Mouse (Mus musculus): Measurements from ENCODE around the gene Hist1h2ao. TPM values are rescaled to one million over a fixed set of nuclear protein-coding genes. Genes with fewer than 3 reads are reported as not detected.
"Not testable (repeated sequence)": the region's sequence is repeated elsewhere in the genome, so short reads cannot be mapped to it uniquely, and the experiment has no call there.

The Hist1h2ao gene
- polyA plus RNA-seq, 1 experiment from 2014 or later: not detected

DNA sequence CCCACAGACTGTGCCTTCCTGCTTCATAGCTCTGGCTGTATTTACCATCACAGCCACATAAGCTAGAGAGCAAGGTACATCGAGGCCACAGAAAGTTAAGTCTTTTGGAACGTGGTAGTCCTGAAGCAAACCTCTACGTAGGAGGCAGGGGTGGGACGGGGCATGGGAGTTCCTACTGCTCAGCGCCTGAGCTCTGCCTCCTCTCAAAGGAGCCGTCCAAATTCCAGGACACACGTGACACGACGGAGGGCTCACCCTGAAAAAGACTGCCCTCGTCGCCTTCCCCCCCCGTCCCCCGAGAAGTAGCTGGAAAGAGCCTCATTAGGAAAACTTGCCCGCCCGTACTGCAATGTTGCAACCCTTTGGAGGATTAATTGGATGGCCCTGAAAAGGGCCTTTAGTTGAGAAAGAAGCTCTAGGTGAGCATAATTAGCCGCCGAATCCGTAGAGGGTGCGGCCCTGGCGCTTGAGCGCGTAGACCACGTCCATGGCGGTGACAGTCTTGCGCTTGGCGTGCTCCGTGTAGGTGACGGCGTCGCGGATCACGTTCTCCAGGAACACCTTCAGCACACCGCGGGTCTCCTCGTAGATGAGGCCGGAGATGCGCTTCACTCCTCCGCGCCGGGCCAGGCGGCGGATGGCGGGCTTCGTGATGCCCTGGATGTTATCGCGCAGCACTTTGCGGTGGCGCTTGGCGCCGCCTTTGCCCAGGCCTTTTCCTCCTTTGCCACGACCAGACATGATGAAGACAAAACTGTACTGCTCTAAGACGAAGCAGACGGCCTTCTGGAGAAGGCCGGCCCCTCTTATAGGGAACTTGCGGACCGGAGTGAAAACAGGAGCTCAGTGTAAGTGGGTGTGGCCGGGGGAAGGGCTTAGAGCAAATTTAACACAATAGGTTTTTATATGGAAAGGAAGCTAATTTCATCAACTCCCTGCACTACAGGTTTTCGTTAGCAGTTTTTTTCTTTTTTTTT is 21.4 kb downstream of the Hist1h2ao start, which contains the start of gene Hist1h4n:
TSS of gene Hist1h4n (minus strand) at position 779 of the 977 bp plus-strand sequence.
- not testable (repeated sequence) for H3K27me3 ChIP-seq (replicated peaks; ENCODE audit: control insufficient read depth, insufficient read depth, low read length); H3K4me1 ChIP-seq (replicated peaks; ENCODE audit: control insufficient read depth, insufficient read depth, low read length); DNase-seq (ENCODE audit: low spot score); H3K9ac ChIP-seq (ENCODE audit: low read length); H3K9me3 ChIP-seq (ENCODE audit: control insufficient read depth, low read length); H3K36me3 ChIP-seq (ENCODE audit: control insufficient read depth, insufficient read depth, low read length)
- 0% methylated on average over 22 of the region's 58 CpGs for WGBS
- Histone ChIP-seq H3K4me2 (ENCODE audit: low read length) (peak within 1 kb of the TSS; percentile 33; the same call in 1 of the 2 replicates), H3K27ac (ENCODE audit: low read depth) (peak within 1 kb of the TSS; percentile 27; the same call in 1 of the 2 replicates), H3K4me3 (ENCODE audit: low read depth, low read length) (peak within 1 kb of the TSS; percentile 8; the same call in 1 of the 2 replicates)
- ATAC-seq (replicated peaks; ENCODE audit: low FRiP score, low TSS enrichment, low read depth): peak; percentile 85

- not testable (repeated sequence) for H3K4me3 ChIP-seq (ENCODE audit: low read depth, low read length); H3K4me1 ChIP-seq (replicated peaks; ENCODE audit: control insufficient read depth, insufficient read depth, low read length); H3K9me3 ChIP-seq (ENCODE audit: control insufficient read depth, low read length); H3K9ac ChIP-seq (ENCODE audit: low read length); DNase-seq (ENCODE audit: low spot score); H3K27ac ChIP-seq (ENCODE audit: low read depth); H3K27me3 ChIP-seq (replicated peaks; ENCODE audit: control insufficient read depth, insufficient read depth, low read length); H3K4me2 ChIP-seq (ENCODE audit: low read length); H3K36me3 ChIP-seq (ENCODE audit: control insufficient read depth, insufficient read depth, low read length)
- WGBS: no CpG with 5 or more reads among the region's 24 CpGs
- peak; percentile 91 for ATAC-seq (replicated peaks; ENCODE audit: low FRiP score, low TSS enrichment, low read depth)
Observed at GRCm38 (mm10) chr13:21833461-21833860, 23.2 kb downstream of the Hist1h2ao start, which contains the start of the genes Hist1h2ap and Hist1h2br. Gene Hist1h2ap (minus strand): TSS chr13:21833507. Gene Hist1h2br (plus strand): TSS chr13:21833743.

DNA sequence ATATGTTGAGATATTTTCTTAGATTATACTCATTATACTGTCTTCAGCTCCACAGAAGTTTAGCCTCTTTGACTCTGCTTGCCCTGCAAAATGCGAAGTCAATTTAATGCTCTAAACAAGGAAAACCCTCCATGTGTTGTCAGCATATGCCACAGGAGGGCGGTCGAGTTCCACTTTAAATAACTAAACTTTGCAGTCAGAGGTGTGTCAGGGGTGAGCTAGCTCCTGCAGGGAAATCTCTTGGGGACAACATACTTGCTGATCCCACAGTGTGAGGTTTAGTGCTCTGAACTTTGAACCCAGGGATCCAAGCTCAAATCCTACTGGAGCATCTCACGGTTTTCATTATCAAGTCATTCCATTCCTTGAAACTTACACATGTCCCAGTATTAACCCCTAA is 30.2 kb downstream of the Hist1h2ao start:
- not testable (repeated sequence) for DNase-seq (ENCODE audit: low spot score); H3K9me3 ChIP-seq (ENCODE audit: control insufficient read depth, low read length); H3K4me3 ChIP-seq (ENCODE audit: low read depth, low read length); H3K9ac ChIP-seq (ENCODE audit: low read length); H3K4me2 ChIP-seq (ENCODE audit: low read length); H3K27ac ChIP-seq (ENCODE audit: low read depth); H3K27me3 ChIP-seq (replicated peaks; ENCODE audit: control insufficient read depth, insufficient read depth, low read length); H3K4me1 ChIP-seq (replicated peaks; ENCODE audit: control insufficient read depth, insufficient read depth, low read length); H3K36me3 ChIP-seq (ENCODE audit: control insufficient read depth, insufficient read depth, low read length)
- WGBS: no CpG with 5 or more reads among the region's 4 CpGs
- peak; percentile 84 for ATAC-seq (replicated peaks; ENCODE audit: low FRiP score, low TSS enrichment, low read depth)

- H3K4me1 ChIP-seq (replicated peaks; ENCODE audit: control insufficient read depth, insufficient read depth, low read length); H3K27me3 ChIP-seq (replicated peaks; ENCODE audit: control insufficient read depth, insufficient read depth, low read length); DNase-seq (ENCODE audit: low spot score); H3K27ac ChIP-seq (ENCODE audit: low read depth); H3K9ac ChIP-seq (ENCODE audit: low read length); H3K9me3 ChIP-seq (ENCODE audit: control insufficient read depth, low read length); H3K36me3 ChIP-seq (ENCODE audit: control insufficient read depth, insufficient read depth, low read length); H3K4me3 ChIP-seq (ENCODE audit: low read depth, low read length); H3K4me2 ChIP-seq (ENCODE audit: low read length); ATAC-seq (replicated peaks; ENCODE audit: low FRiP score, low TSS enrichment, low read depth): not testable (repeated sequence)
Observed at GRCm38 (mm10) chr13:21846356-21846755, 36.1 kb downstream of the Hist1h2ao start.

- H3K36me3 ChIP-seq (ENCODE audit: control insufficient read depth, insufficient read depth, low read length): no peaks in the 10 kb centered on the region
- no peak overlapping the region for H3K4me3 ChIP-seq (ENCODE audit: low read depth, low read length)
- H3K27me3 ChIP-seq (replicated peaks; ENCODE audit: control insufficient read depth, insufficient read depth, low read length): no peaks in the 10 kb centered on the region
- no peak overlapping the region for H3K9ac ChIP-seq (ENCODE audit: low read length)
- 28% methylated on average over 8 of the region's 8 CpGs for WGBS
- H3K4me2 ChIP-seq (ENCODE audit: low read length): no peak overlapping the region
- H3K4me1 ChIP-seq (replicated peaks; ENCODE audit: control insufficient read depth, insufficient read depth, low read length): no peaks in the 10 kb centered on the region
- H3K9me3 ChIP-seq (ENCODE audit: control insufficient read depth, low read length): no peaks in the 10 kb centered on the region
- H3K27ac ChIP-seq (ENCODE audit: low read depth): no peak overlapping the region
- DNase-seq (ENCODE audit: low spot score): no peak
- no peak for ATAC-seq (replicated peaks; ENCODE audit: low FRiP score, low TSS enrichment, low read depth)
Observed at GRCm38 (mm10) chr13:21847883-21848282, 37.6 kb downstream of the Hist1h2ao start.

GRCm38 (mm10) chr13:21850696-21851095 is 40.4 kb downstream of the Hist1h2ao start:
- not testable (repeated sequence) for H3K9ac ChIP-seq (ENCODE audit: low read length); ATAC-seq (replicated peaks; ENCODE audit: low FRiP score, low TSS enrichment, low read depth); H3K27me3 ChIP-seq (replicated peaks; ENCODE audit: control insufficient read depth, insufficient read depth, low read length); DNase-seq (ENCODE audit: low spot score); H3K4me3 ChIP-seq (ENCODE audit: low read depth, low read length); H3K27ac ChIP-seq (ENCODE audit: low read depth); H3K36me3 ChIP-seq (ENCODE audit: control insufficient read depth, insufficient read depth, low read length); H3K4me2 ChIP-seq (ENCODE audit: low read length); H3K9me3 ChIP-seq (ENCODE audit: control insufficient read depth, low read length); H3K4me1 ChIP-seq (replicated peaks; ENCODE audit: control insufficient read depth, insufficient read depth, low read length)
- WGBS: 58% methylated on average over 1 of the region's 1 CpGs

DNA sequence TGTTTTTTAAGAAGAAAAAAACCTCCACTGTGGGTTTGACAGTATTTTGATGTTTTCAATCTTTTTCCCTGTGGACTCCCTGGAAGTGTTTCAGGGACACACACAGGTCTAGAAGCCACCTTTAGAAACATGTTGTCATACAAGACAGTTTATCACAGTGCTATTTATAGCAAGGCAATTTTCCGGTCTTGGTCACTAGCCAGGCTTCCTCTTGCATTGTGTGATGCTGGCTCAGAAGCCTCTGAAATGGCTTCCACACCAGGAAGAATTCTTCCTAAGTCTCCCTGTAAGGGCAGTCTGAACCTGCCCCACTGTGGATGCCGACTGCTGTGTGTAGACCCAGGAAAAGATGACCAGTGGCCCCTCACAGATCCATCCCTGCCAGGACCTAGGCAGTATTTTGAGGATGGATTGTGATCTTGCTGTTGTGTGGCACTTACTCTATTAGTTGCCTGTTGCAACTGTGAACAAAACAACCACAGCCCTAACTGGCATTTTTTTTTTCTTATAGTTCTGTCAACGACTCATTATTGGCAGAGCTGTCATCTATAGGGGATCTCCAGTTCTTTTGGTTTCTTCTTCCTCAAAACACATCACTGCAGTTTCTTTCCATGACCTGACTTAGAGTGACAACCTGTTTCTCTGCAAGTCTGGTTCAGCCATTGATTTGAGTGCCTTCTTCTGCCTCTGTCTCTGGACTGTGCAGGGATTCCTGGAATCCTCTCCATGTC is 42.1 kb downstream of the Hist1h2ao start:
- Histone ChIP-seq H3K9me3 (ENCODE audit: control insufficient read depth, low read length) (no peaks in the 10 kb centered on the region), H3K4me3 (ENCODE audit: low read depth, low read length) (no peak overlapping the region), H3K27me3 (replicated peaks; ENCODE audit: control insufficient read depth, insufficient read depth, low read length) (no peaks in the 10 kb centered on the region), H3K36me3 (ENCODE audit: control insufficient read depth, insufficient read depth, low read length) (no peaks in the 10 kb centered on the region), H3K4me2 (ENCODE audit: low read length) (no peak overlapping the region), H3K27ac (ENCODE audit: low read depth) (no peak overlapping the region), H3K9ac (ENCODE audit: low read length) (no peak overlapping the region), H3K4me1 (replicated peaks; ENCODE audit: control insufficient read depth, insufficient read depth, low read length) (no peaks in the 10 kb centered on the region)
- no peak for DNase-seq (ENCODE audit: low spot score)
- 60% methylated on average over 3 of the region's 3 CpGs for WGBS
- no peak for ATAC-seq (replicated peaks; ENCODE audit: low FRiP score, low TSS enrichment, low read depth)

DNA sequence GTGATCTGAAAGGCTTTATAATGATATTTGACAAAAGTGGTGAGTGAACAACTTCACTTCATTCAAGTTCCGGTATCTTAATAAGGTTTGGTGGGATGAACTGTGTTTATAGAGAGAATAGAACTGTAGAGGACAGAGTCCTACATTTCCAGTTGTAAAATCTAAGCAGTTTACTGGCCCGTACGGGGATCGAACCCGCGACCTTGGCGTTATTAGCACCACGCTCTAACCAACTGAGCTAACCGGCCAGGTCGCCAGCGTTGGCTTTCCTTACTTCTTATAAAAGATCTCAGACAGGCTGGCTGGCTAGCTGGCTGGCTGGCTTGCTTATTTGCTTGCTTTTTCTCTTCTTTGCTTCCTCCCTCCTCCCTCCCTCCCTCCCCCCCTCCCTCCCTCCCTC is 44.9 kb downstream of the Hist1h2ao start:
- DNase-seq (ENCODE audit: low spot score) (peak; percentile 90), ATAC-seq (replicated peaks; ENCODE audit: low FRiP score, low TSS enrichment, low read depth) (peak; percentile 75; the same call in 1 of the 2 replicates)
- Histone ChIP-seq H3K36me3 (ENCODE audit: control insufficient read depth, insufficient read depth, low read length) (no peaks in the 10 kb centered on the region), H3K4me1 (replicated peaks; ENCODE audit: control insufficient read depth, insufficient read depth, low read length) (no peaks in the 10 kb centered on the region), H3K27me3 (replicated peaks; ENCODE audit: control insufficient read depth, insufficient read depth, low read length) (no peaks in the 10 kb centered on the region), H3K4me3 (ENCODE audit: low read depth, low read length) (peak overlapping the region; percentile 45), H3K9me3 (ENCODE audit: control insufficient read depth, low read length) (no peaks in the 10 kb centered on the region), H3K4me2 (ENCODE audit: low read length) (peak overlapping the region; percentile 50), H3K27ac (ENCODE audit: low read depth) (no peak overlapping the region), H3K9ac (ENCODE audit: low read length) (no peak overlapping the region)
- 7% methylated on average over 11 of the region's 11 CpGs for WGBS
